Mouse (Mus musculus) lung, embryonic 14.5 days (tissue): Measurements from ENCODE around the gene Chst11. TPM values are rescaled to one million over a fixed set of nuclear protein-coding genes. Genes with fewer than 3 reads are reported as not detected.

Source experiments
- ATAC-seq: fragments of 200-750 bp; cut with Nextera tagmentation; 2 replicates; pipeline ENCODE4 v1.8.0; 2017; ENCODE audit warnings: mild to moderate bottlenecking, moderate TSS enrichment, moderate library complexity; ENCODE audit not compliant: insufficient read depth
- DNase-seq: peaks from one replicate; pipeline ENCODE4 v3.0.0-alpha.2; 2015
- H3K27ac ChIP-seq: fragments of 300-500 bp; sonication (generic); 2 replicates; pipeline ENCODE4 v1.5.1; 2014; ENCODE audit warnings: low read depth, mild to moderate bottlenecking, moderate library complexity
- H3K27me3 ChIP-seq: fragments of 300-500 bp; sonication (generic); 2 replicates; pipeline ENCODE4 v1.6.1; 2014; ENCODE audit warnings: low read length, control low read depth; ENCODE audit not compliant: insufficient read depth
- H3K36me3 ChIP-seq: fragments of 300-500 bp; sonication (generic); 2 replicates; pipeline ENCODE4 v1.6.1; 2014; ENCODE audit warnings: control low read depth; ENCODE audit not compliant: insufficient read depth
- H3K4me1 ChIP-seq: fragments of 300-500 bp; sonication (generic); 2 replicates; pipeline ENCODE4 v1.6.1; 2014; ENCODE audit warnings: antibody characterized with exemption, control low read depth; ENCODE audit not compliant: insufficient read depth
- H3K4me2 ChIP-seq: fragments of 300-500 bp; sonication (generic); 2 replicates; pipeline ENCODE4 v1.6.1; 2014; ENCODE audit warnings: mild to moderate bottlenecking
- H3K4me3 ChIP-seq: fragments of 300-500 bp; sonication (generic); 2 replicates; pipeline ENCODE4 v1.5.1; 2014; ENCODE audit warnings: low read depth, low read length
- H3K9ac ChIP-seq: fragments of 300-500 bp; sonication (generic); 2 replicates; pipeline ENCODE4 v1.6.1; 2014
- H3K9me3 ChIP-seq: fragments of 300-500 bp; sonication (generic); 2 replicates; pipeline ENCODE4 v1.6.1; 2016; ENCODE audit warnings: low read depth, low read length, control low read depth
- CTCF ChIP-seq: IDR thresholded peaks from 2 replicates; pipeline ENCODE4 v1.5.1; 2016; ENCODE audit warnings: antibody characterized with exemption, low read depth
- WGBS: fragments of 180-500 bp; shearing (Covaris S2); extraction: QIAGEN DNeasy Blood & Tissue Kit; methylation state at CpG from one replicate; pipeline ENCODE4 v1.1.7; 2014; 5-methylcytosine and 5-hydroxymethylcytosine counted together
- polyA plus RNA-seq: library from polyadenylated mRNA; unstranded; fragments of >200 nt; fragmentation: Nextera tagmentation; extraction: Ambion mirVana; gene quantifications from 2 replicates; pipeline ENCODE4 v1.2.1, GENCODE M21; 2014

Chst11 gene
- polyA plus RNA-seq, 1 experiment from 2014 or later: 2.6 TPM

- H3K27ac ChIP-seq: no peak overlapping the region
- H3K4me3 ChIP-seq: no peak overlapping the region
- H3K9me3 ChIP-seq: no peaks in the 10 kb centered on the region
- H3K4me2 ChIP-seq: no peak overlapping the region
- no peaks in the 10 kb centered on the region for H3K27me3 ChIP-seq
- no peaks in the 10 kb centered on the region for H3K36me3 ChIP-seq
- no peak for ATAC-seq
- no peak overlapping the region for H3K9ac ChIP-seq
- peaks cover 13% of the 10 kb centered on the region for H3K4me1 ChIP-seq
- no peak for TF ChIP-seq CTCF
- DNase-seq: no peak
- WGBS: 76% methylated on average over 13 of the region's 13 CpGs
Observed at GRCm38 (mm10) chr10:82989418-82990025, 4.2 kb downstream of the Chst11 start.

- Histone ChIP-seq H3K36me3 (no peaks in the 10 kb centered on the region), H3K9ac (no peak overlapping the region), H3K27ac (peak overlapping the region; percentile 33; the same call in 1 of the 2 replicates), H3K4me1 (peaks cover 10% of the 10 kb centered on the region; the same call in 1 of the 2 replicates), H3K4me3 (no peak overlapping the region), H3K27me3 (no peaks in the 10 kb centered on the region), H3K4me2 (peak overlapping the region; percentile 1; the same call in 1 of the 2 replicates), H3K9me3 (no peaks in the 10 kb centered on the region)
- 17% methylated on average over 7 of the region's 7 CpGs for WGBS
- DNase-seq: peak; percentile 82
- TF ChIP-seq CTCF: no peak
- no peak for ATAC-seq
Observed at GRCm38 (mm10) chr10:82990918-82991317, 5.6 kb downstream of the Chst11 start.

GRCm38 (mm10) chr10:82991756-82992519 is 6.6 kb downstream of the Chst11 start:
- Histone ChIP-seq H3K4me2 (peak overlapping the region; percentile 1; the same call in 1 of the 2 replicates), H3K9me3 (no peaks in the 10 kb centered on the region), H3K9ac (no peak overlapping the region), H3K36me3 (no peaks in the 10 kb centered on the region), H3K27ac (no peak overlapping the region), H3K4me3 (no peak overlapping the region), H3K4me1 (peaks cover 10% of the 10 kb centered on the region; the same call in 1 of the 2 replicates), H3K27me3 (no peaks in the 10 kb centered on the region)
- DNase-seq: no peak
- WGBS: 48% methylated on average over 10 of the region's 10 CpGs
- TF ChIP-seq CTCF: no peak
- ATAC-seq: peak; percentile 33; the same call in 1 of the 2 replicates

GRCm38 (mm10) chr10:82994284-82994683 is 9.0 kb downstream of the Chst11 start:
- no peak overlapping the region for H3K9ac ChIP-seq
- no peaks in the 10 kb centered on the region for H3K9me3 ChIP-seq
- no peaks in the 10 kb centered on the region for H3K27me3 ChIP-seq
- no peak for TF ChIP-seq CTCF
- no peak overlapping the region for H3K4me2 ChIP-seq
- no peak for DNase-seq
- H3K27ac ChIP-seq: no peak overlapping the region
- no peak for ATAC-seq
- H3K36me3 ChIP-seq: no peaks in the 10 kb centered on the region
- no peak overlapping the region for H3K4me3 ChIP-seq
- 84% methylated on average over 7 of the region's 7 CpGs for WGBS
- H3K4me1 ChIP-seq: peaks cover 10% of the 10 kb centered on the region; the same call in 1 of the 2 replicates

- no peak for DNase-seq
- Histone ChIP-seq H3K27ac (no peak overlapping the region), H3K36me3 (no peaks in the 10 kb centered on the region), H3K9me3 (no peaks in the 10 kb centered on the region), H3K9ac (no peak overlapping the region), H3K27me3 (no peaks in the 10 kb centered on the region), H3K4me1 (no peaks in the 10 kb centered on the region; the same call in 1 of the 2 replicates), H3K4me2 (no peak overlapping the region), H3K4me3 (no peak overlapping the region)
- no peak for TF ChIP-seq CTCF
- ATAC-seq: no peak
- WGBS: 82% methylated on average over 6 of the region's 6 CpGs
Observed at GRCm38 (mm10) chr10:82997460-82997859, 12.2 kb downstream of the Chst11 start.

- Histone ChIP-seq H3K27ac (no peak overlapping the region), H3K4me1 (peaks cover 1% of the 10 kb centered on the region; the same call in 1 of the 2 replicates), H3K9me3 (no peaks in the 10 kb centered on the region), H3K27me3 (no peaks in the 10 kb centered on the region), H3K4me3 (no peak overlapping the region), H3K9ac (no peak overlapping the region), H3K36me3 (no peaks in the 10 kb centered on the region), H3K4me2 (no peak overlapping the region)
- DNase-seq: no peak
- no peak for TF ChIP-seq CTCF
- WGBS: 67% methylated on average over 5 of the region's 5 CpGs
- ATAC-seq: no peak
Observed at GRCm38 (mm10) chr10:83000169-83000568, 14.9 kb downstream of the Chst11 start.

- Histone ChIP-seq H3K4me2 (no peak overlapping the region), H3K27me3 (no peaks in the 10 kb centered on the region), H3K9me3 (no peaks in the 10 kb centered on the region), H3K4me1 (peaks cover 2% of the 10 kb centered on the region; the same call in 1 of the 2 replicates), H3K9ac (no peak overlapping the region), H3K4me3 (no peak overlapping the region), H3K27ac (no peak overlapping the region), H3K36me3 (no peaks in the 10 kb centered on the region)
- peak; percentile 11; the same call in 1 of the 2 replicates for TF ChIP-seq CTCF
- WGBS: 93% methylated on average over 2 of the region's 2 CpGs
- no peak for ATAC-seq
- DNase-seq: no peak
Observed at GRCm38 (mm10) chr10:83000721-83001120, 15.4 kb downstream of the Chst11 start.
